Mouse (Mus musculus) left cerebral cortex, postnatal 10 days (tissue): Measurements from ENCODE around the gene Olfr574. TPM values are rescaled to one million over a fixed set of nuclear protein-coding genes. Genes with fewer than 3 reads are reported as not detected.

Experiments used
- total RNA-seq, 2 experiments: library from RNA; stranded (reverse); gene quantifications; 2 replicates each; pipeline ENCODE4 v1.2.3; 2021

The Olfr574 gene
- total RNA-seq, 2 experiments from 2014 or later, result not detected

Other genes with a start within 250 kb of the Olfr574 start
- gene Olfr558, start 246.3 kb upstream of the Olfr574 start, total RNA-seq, result under 1 TPM; 0.15 to 0.32 TPM
- gene Olfr33, start 229.4 kb upstream of the Olfr574 start, total RNA-seq, result not detected
- not detected for gene Olfr559, start 221.0 kb upstream of the Olfr574 start, total RNA-seq
- not detected for gene Olfr560, start 189.1 kb upstream of the Olfr574 start, total RNA-seq
- under 1 TPM; 0.51 to 0.55 TPM for gene Olfr78, start 189.0 kb upstream of the Olfr574 start, total RNA-seq
- gene Olfr561, start 177.2 kb upstream of the Olfr574 start, total RNA-seq, result not detected
- gene Olfr564, start 145.0 kb upstream of the Olfr574 start, total RNA-seq, result not detected
- not detected for gene Olfr566, start 89.7 kb upstream of the Olfr574 start, total RNA-seq
- not detected for gene Olfr568, start 71.3 kb upstream of the Olfr574 start, total RNA-seq
- gene Olfr569, start 57.6 kb upstream of the Olfr574 start, total RNA-seq, result not detected
- not detected for gene Olfr570, start 53.9 kb upstream of the Olfr574 start, total RNA-seq
- not detected for gene Olfr571, start 30.9 kb upstream of the Olfr574 start, total RNA-seq
- gene Olfr572, start 24.1 kb upstream of the Olfr574 start, total RNA-seq, result not detected
- gene Olfr573-ps1, start 5.9 kb upstream of the Olfr574 start, total RNA-seq, result not detected
- gene Olfr575, start 10.3 kb downstream of the Olfr574 start, total RNA-seq, result not detected
- gene Olfr576, start 14.2 kb downstream of the Olfr574 start, total RNA-seq, result not detected
- gene Olfr577, start 27.5 kb downstream of the Olfr574 start, total RNA-seq, result not detected
- gene Olfr578, start 40.9 kb downstream of the Olfr574 start, total RNA-seq, result not detected
- not detected for gene Olfr582, start 89.6 kb downstream of the Olfr574 start, total RNA-seq
- not detected for gene Olfr583, start 102.8 kb downstream of the Olfr574 start, total RNA-seq
- gene Olfr584, start 133.4 kb downstream of the Olfr574 start, total RNA-seq, result not detected
- not detected for gene Olfr585, start 149.3 kb downstream of the Olfr574 start, total RNA-seq
- gene Olfr586, start 177.2 kb downstream of the Olfr574 start, total RNA-seq, result not detected
- gene Olfr588-ps1, start 192.4 kb downstream of the Olfr574 start, total RNA-seq, result not detected
- not detected for gene Olfr589, start 207.9 kb downstream of the Olfr574 start, total RNA-seq
- gene Olfr591, start 229.9 kb downstream of the Olfr574 start, total RNA-seq, result not detected
- gene Olfr592, start 236.3 kb downstream of the Olfr574 start, total RNA-seq, result not detected